Mouse (Mus musculus): ENCODE data around the gene Pebp1.

Pebp1 gene

GRCm38 (mm10) chr5:117285266-117285665 is 2.2 kb downstream of the Pebp1 start:
- DNase-seq (ENCODE audit: low spot score): no peak

DNA sequence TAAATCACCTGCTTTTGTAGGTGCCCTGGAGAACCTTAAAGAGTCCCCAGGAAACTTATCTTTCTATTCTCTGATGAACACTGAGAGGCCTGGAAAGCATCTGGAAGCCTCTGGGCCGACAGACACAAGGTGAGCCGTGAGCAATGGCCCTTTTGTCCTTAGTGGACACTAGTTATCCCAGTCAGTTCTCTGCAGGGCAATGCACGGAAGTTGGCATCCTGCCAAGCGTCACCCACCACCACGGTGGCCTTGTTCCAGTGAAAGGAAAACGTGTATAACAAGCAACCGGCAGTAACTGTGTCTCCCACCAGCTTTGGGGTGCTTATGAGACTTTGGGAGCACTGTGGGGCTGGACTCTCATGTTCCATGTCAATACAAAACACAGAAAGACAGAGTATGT is 2.7 kb downstream of the Pebp1 start:
- no peak for DNase-seq (ENCODE audit: low spot score)

GRCm38 (mm10) chr5:117284029-117284428 is 3.4 kb downstream of the Pebp1 start:
- no peak for DNase-seq (ENCODE audit: low spot score)

- no peak for DNase-seq (ENCODE audit: low spot score)
These were observed 5.1 kb downstream of the Pebp1 start for GRCm38 (mm10) chr5:117282360-117282759.

DNA sequence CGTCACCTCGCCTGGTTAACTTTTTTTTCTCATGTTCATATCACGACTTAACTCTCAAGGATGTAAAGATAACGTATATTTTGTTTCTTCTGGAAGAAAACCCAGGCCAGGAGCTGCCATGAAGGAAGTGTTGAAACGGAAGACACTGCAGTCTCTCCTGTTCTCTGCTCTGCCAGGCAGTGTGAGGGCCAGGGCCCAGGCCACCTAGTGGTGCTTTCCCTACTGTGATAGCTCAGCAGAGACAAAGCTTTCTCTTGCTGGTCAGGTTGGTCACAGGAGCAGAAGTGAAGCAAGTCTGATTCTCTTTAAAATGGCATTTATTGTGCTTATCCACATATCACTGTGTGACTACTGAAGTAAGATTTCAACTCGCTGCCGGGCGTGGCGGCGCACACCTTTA is 5.9 kb downstream of the Pebp1 start:
- DNase-seq (ENCODE audit: low spot score): no peak

- no peak for DNase-seq (ENCODE audit: low spot score)
These were observed 7.8 kb downstream of the Pebp1 start for GRCm38 (mm10) chr5:117279669-117280050.

DNA sequence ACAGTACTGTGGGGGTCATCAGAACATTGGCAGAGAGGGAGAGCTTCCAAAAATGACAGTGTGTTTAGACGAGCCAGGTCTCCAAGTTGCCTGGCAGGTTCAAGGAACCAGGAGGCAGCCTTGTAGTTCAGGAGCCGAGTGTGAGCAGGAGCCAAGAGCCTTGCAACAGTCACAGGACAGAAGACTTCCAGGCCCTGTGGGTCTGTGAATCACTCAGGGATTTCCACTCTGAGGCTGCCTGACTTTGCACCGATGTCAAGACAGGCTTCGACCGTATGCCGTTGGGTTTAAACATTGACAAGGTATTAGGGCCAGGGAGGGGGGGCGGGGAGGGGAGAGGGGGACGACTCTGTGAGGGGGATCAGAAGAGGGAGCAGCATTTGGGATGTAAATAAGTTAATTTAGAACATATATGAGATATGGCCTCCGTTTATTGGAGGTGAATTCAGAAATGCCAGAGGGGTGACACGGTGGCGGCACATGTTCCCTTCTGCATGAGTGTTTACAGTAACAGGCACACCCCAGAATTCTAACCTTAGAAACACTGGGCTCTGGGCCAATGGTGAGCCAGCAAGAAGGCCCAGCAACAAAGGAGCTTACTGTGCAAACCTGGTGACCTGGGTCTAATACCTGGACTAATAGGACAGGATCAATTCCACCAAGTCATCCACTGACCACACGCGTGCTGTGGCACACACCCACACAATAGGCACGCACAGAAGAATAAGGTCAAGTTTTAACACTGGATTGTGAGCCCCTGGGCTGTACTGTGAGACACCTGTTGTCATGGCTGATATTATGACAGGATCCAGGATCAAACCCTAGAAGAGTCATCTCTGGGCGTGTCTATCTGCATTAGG is 8.4 kb downstream of the Pebp1 start:
- DNase-seq (ENCODE audit: low spot score): no peak

GRCm38 (mm10) chr5:117277784-117278183 is 9.6 kb downstream of the Pebp1 start:
- no peak for DNase-seq (ENCODE audit: low spot score)

- DNase-seq (ENCODE audit: low spot score): no peak
These were observed 12.6 kb downstream of the Pebp1 start for GRCm38 (mm10) chr5:117274817-117275216.

- no peak for DNase-seq (ENCODE audit: low spot score)
These were observed 15.5 kb downstream of the Pebp1 start for GRCm38 (mm10) chr5:117271945-117272344.

DNA sequence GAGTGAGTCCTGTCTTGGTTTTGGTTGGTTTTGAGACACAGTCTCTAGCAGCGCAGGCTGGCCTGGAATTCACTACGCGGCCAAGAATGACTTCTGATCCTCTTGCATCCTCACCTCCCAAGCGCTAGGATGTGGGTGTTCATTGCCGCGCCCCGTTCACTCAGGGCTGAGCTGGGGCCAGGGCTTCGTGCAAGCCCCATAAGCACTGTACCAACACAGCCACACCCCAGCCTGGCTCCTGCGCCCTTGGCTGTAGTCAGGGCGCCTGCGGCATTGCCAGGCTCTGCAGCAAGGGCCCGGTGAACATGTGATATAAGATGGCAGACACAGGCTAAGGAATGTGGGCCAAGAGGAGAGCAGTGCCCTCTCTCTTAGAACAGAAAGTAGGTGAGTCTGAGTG is 18.0 kb downstream of the Pebp1 start:
- no peak for DNase-seq (ENCODE audit: low spot score)

DNA sequence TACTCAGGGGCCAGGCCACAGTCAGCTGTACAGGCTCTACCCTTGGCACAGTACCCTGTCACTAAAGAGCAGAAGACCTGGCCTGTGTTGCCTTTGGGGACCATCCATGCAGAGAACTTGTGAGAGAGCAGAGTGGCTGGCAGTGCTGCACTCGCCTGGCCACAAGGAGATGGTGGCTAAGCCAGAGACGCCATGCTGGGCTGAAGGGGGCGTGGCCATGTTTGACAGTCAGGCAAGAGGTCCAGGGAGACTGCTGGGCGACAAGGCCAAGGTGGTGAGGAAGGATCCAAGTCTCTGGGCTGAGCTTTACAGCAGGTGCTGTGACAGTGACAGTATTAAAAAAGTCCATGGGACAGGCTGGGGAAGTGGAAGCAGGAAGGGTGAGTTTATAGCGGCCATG is 18.7 kb downstream of the Pebp1 start:
- DNase-seq (ENCODE audit: low spot score): no peak

DNA sequence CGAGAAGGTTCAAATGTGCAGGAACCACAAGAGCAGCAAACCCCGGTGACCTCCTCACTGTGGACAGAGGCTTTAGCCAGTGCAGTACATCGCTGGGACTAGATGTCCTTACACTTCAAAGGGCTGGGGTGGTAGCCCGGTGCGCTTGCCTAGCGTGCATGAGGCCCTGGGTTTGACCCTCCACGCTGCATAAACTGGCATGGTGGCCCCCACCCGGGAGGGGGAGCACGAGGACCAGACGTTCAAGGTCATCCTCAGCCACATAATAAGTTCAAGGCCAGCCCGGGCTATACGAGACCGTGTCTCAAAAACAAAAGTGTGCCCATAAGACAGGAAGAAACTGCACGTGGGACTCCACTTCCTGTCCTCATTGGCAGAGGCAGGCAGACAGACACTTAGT is 19.5 kb downstream of the Pebp1 start:
- DNase-seq (ENCODE audit: low spot score): no peak

- DNase-seq (ENCODE audit: low spot score): no peak
These were observed 22.7 kb downstream of the Pebp1 start for GRCm38 (mm10) chr5:117264701-117265100.

- DNase-seq (ENCODE audit: low spot score): no peak
These were observed 23.9 kb downstream of the Pebp1 start for GRCm38 (mm10) chr5:117263566-117263965.

GRCm38 (mm10) chr5:117258276-117258675 is 29.1 kb downstream of the Pebp1 start:
- no peak for DNase-seq (ENCODE audit: low spot score)

GRCm38 (mm10) chr5:117251763-117252162 is 35.7 kb downstream of the Pebp1 start:
- no peak for DNase-seq (ENCODE audit: low spot score)

DNA sequence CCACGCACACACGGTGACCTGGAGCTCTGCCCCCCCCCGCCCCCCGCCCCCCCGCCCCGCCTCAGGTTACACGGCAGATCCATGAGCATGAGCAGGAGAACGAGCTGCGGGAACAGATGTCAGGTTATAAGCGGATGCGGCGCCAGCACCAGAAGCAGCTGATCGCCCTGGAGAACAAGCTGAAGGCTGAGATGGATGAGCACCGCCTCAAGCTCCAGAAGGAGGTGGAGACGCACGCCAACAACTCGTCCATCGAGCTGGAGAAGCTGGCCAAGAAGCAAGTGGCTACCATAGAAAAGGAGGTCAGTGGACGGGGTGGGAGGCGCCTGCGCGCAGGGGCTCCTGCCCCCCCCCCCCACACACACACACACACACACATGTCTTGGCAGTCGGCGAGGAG is 36.6 kb downstream of the Pebp1 start:
- DNase-seq (ENCODE audit: low spot score): no peak

DNA sequence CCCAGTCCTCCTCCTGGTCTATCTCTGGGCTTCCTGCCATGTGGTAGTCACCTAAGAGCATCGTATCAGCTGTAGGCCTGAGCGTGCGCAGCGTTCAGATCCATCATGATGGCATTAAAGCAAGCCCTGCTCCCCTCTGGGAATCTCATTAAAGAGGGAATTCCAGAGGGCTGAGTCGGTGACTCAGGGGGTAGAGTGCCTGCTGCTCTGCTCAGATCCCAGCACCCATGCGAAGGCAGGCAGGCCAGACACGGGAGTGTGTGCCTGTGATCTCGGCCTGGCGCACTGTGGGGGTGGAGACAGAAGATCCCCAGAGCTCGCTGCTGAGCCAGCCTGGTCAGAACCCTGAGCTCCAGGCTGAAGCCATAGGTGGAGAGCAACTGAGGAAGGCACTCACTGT is 39.1 kb downstream of the Pebp1 start:
- no peak for DNase-seq (ENCODE audit: low spot score)

GRCm38 (mm10) chr5:117245170-117245569 is 42.3 kb downstream of the Pebp1 start:
- DNase-seq (ENCODE audit: low spot score): no peak

GRCm38 (mm10) chr5:117242671-117243478 is 44.5 kb downstream of the Pebp1 start:
- DNase-seq (ENCODE audit: low spot score): no peak

DNA sequence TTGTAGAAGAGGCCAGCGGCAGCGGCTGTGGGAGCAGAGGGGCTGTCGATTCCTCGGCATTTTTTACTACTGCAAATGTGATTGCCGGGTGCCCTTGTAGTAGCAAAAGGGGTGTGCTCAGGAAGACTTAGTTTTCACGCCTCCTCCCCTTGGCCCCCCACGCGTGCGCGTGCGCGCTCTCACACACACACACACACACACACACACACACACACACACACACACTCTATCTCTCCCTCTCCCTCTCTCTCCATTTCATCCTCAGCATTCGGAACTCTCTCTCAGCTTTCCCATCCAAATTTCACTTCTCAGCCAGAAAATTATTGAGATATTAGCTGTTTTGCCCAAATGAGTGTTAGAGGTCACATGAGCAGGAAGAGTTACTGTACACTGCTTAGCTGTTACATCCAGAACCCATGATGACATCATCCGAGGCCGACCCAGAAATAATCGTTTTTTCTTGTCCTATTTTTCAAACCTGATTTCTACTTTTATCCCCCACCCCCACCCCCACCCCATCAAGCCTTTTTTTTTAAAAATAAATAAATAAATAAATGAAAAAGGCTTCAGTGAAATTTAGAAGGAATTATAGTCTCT is 45.4 kb downstream of the Pebp1 start:
- DNase-seq (ENCODE audit: low spot score): no peak

- DNase-seq (ENCODE audit: low spot score): no peak
These were observed 46.6 kb downstream of the Pebp1 start for GRCm38 (mm10) chr5:117240761-117241322.
